Mouse (Mus musculus) layer of hippocampus, postnatal 14 days (tissue): ENCODE results near the gene Samd14. TPM values are rescaled to one million over a fixed set of nuclear protein-coding genes. Genes with fewer than 3 reads are reported as not detected.
"Not testable (repeated sequence)": the region's sequence is repeated elsewhere in the genome, so short reads cannot be mapped to it uniquely, and the experiment has no call there.

ENCODE experiments used
- DNase-seq, 2 experiments: peaks; one replicate each; pipeline ENCODE4 v3.0.0; 2021 to 2022; ENCODE audit warnings: low spot score in 2 of 2, mixed read lengths in 1 of 2
- long read RNA-seq, 2 experiments: library from polyadenylated mRNA; stranded (forward); transcript quantifications; one replicate each; pipeline ENCODE4 v2.0.0; 2021
- total RNA-seq, 2 experiments: library from RNA; stranded (reverse); gene quantifications; 2 replicates each; pipeline ENCODE4 v1.2.3; 2021

The Samd14 gene
- 10 to 100 TPM; 73.6 to 78.1 TPM for total RNA-seq
- long read RNA-seq, experiment 1, transcript Samd14-201 (10 exons, 3,318 nt), result major isoform, 48 of 90 reads
- long read RNA-seq, experiment 1, partial matches to known transcripts, result 19 of 90 reads
- long read RNA-seq, experiment 1, other reads (novel, unspliced or antisense), result 23 of 90 reads
- long read RNA-seq, experiment 2, transcript Samd14-201 (10 exons, 3,318 nt), result major isoform, 52 of 91 reads
- long read RNA-seq, experiment 2, partial matches to known transcripts, result 22 of 91 reads
- long read RNA-seq, experiment 2, other reads (novel, unspliced or antisense), result 17 of 91 reads

DNA sequence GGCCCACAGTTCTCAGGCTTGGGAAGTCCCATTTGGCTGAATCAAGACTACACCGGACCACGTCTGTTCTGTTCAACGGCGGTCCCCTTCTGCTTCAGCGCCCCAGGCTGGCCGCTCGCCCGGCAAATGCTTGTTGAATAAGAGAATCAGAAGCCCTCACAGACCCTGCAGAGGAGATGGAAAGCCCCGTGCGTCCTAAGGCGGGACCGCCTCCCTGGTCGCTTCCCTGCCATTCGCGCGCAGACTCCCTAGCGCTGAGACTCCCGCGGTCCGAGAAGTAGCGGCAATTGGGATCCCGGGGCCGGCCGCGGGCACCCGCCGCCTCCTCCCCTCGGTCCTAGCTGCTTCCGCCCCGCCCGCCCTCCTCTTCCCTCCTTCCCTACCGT lies at the start of gene Samd14:
Samd14 (plus strand) TSS at position 251 of the 386 bp plus-strand sequence.
- DNase-seq, result peak; percentile 80 to 83

DNA sequence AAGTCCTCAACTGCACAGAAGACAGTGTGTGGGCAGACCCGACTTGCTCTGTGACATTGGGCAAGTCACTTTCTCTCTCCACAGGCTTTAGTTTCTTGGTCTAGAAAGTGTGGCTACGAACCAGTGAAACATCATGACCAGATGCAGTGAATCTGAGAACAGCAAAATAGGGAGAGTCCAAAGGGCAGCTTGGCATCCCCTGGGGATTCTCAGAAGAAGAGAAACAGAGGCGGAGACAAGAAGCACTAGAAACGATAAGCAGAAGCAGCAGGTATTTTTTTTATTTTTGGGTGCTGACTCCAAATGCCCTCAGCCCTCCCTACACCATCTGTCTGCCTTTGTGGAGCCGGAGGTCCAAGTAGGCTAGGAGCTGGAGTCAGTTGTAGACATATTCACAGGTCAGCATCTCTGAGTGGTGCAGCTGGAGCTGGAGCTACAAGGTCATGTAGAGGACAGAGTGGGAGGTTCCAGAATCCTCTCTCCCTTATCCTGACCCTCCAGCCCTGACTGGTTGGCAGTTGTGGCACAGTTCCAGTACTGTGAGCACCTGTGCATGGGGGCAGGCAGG lies 47.1 kb upstream of the Samd14 start:
- no peak for DNase-seq

DNA sequence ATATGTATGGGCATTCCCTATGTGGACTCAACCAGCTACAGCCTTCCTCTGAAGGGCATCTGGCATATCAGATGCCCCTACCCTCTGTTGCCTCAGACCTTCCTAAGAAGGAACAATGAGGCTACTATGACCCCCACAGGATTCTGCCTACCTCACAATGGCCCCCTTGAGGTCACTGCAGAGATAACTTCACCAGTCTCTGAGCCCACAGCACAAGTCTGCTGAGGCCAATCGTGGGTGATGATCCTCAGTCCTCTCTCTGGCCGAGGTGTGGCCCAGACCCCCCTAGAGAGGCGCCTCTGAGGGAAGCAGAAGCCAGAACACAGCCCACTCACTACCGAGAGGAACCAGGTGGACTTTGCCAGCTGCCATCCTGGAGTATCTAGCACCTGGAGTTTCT lies 42.3 kb upstream of the Samd14 start, which contains the start of gene Hils1:
Hils1 (plus strand) TSS at position 175 of the 400 bp plus-strand sequence.
- no peak for DNase-seq

DNA sequence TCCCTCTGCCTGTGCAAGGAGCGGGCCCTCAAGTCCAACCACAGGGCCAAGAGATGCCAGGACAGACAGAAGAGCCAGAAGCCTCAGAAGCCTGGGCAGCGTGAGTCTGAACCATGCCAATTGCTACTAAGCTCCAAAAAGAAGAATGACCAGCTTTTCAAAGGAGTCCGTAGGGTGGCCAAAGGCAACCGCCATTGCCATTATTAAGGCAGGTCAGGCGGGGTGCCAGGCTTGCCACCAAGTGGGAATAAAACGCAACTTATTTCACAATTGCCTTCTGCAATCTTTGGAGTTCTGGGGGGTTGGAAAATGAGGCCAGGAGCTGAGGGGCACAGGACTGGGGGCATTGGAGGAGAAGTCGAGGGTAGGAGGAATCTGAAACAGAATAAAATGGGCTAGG lies 41.5 kb upstream of the Samd14 start:
- peak; percentile 16 to 47 for DNase-seq

DNA sequence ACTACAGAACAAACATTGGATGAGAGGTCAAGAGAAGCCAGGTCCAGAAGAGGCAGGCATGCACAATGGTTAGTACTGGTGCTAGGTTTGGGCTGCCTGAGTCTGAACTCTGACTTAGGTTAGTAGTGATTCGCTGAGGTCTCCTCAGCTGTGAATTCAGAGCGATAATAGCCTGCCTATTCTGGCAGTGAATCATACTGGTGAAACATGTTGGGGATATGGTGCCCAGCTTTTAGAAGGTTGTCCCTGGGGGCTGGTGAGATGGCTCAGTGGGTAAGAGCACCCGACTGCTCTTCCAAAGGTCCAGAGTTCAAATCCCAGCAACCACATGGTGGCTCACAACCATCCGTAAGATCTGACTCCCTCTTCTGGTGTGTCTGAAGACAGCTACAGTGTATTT lies 40.0 kb upstream of the Samd14 start:
- DNase-seq, result not testable (repeated sequence)

DNA sequence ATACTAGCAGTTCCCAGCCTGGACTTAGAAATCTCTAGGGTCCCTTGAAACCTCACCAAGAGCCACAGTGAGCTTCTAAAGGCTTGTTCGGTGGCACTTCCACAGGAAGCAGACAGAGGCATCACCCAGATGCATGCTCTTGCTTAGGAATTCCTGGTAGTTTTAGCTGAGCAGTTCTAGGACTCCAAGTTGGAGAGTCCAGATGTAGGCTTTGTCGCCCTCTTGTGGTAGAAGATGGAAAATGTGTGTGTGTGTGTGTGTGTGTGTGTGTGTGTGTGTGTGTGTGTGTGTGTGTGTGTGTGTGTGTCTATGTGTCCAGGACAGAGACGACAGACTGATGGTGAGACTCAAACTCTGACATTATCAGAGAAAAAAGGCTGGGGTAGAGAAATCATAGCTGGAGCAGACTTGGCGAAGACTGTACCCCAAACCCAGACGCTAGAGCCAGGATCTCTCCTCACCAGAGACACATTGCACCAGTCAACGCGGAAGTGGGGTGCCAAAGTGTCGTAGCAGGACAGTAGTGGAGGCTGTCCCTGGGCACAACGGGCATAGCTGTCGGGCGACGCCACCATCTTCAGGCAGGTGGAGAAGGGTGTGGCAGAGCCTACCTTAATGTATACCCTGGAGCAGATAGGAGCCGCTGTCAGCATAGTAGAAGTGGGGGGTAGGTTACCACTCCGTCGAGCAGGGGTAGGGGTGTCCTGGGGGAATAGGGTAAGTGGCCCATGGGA lies 39.3 kb upstream of the Samd14 start:
- peak; percentile 84 to 86 for DNase-seq

DNA sequence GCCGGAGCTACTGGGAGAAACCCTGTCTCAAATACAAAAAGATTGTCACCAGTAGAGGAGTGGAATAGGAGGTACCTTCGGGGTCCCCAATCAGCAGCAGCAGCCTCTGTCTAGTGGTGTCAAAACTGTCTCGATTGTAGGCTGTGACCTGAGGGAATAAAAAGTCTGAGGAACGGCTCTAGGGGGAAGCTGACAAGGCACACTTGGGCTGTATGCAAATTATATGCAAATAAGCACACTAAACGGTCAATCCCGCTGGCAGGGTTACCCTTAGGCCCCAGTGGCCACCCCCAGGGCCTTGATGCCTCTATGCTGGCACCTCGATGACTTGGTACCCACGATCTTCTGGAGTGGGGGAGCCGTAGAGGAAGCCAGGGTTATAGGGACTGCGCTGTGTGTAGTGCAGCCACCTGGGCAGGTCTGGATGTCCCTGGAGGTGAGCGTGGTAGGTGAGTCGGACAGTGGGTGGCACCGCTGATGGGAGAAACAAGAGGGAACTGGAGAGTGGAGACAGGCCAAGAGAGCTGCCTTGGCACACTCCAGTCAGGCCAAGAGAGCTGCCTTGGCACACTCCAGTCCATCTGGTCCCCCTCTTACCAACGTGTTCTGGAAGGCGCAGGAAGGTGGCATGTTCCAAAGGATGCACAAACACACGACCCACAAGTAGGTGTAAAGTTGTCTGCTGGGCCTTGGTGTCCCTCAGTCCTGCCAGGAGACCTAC lies 37.6 kb upstream of the Samd14 start:
- no peak for DNase-seq

DNA sequence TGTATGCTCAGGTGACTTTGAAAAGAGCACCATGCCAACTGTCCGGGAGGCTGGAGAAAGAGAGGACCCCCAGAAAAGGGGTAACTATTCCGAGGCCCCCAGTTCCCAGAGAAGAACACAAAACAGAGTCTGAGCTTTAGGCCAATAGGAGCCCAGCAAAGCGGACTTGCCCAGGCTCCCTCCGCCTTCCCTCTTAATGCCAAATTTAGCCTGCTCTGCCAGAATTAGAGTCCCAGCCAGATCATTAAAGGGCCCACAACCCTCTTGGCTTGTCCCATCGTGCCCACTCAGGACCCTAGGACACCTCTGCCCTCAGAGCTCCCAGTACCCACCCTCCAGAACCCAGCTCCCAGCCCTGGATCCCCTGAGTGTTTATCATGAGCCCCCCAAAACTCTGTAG lies 36.8 kb upstream of the Samd14 start:
- no peak for DNase-seq

DNA sequence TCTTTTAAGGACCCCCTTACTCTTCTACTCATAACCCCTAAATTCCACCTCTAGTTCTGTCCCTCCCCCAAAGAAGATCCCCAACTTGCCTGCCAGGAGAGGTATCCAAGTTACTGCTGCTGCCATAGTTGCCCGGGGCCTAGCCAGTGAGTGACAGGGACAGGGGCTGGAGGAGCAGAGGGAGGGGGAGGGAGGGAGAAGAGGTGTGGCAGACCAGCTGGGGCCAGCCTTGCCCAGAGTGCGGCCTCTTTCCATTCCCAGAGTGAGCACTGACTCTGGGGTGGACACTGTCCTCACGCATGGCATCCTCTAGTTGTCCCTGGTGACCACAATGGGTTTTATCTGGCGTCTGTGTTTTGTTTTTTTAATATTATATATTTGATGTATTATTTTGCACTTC lies 36.4 kb upstream of the Samd14 start:
- no peak for DNase-seq

DNA sequence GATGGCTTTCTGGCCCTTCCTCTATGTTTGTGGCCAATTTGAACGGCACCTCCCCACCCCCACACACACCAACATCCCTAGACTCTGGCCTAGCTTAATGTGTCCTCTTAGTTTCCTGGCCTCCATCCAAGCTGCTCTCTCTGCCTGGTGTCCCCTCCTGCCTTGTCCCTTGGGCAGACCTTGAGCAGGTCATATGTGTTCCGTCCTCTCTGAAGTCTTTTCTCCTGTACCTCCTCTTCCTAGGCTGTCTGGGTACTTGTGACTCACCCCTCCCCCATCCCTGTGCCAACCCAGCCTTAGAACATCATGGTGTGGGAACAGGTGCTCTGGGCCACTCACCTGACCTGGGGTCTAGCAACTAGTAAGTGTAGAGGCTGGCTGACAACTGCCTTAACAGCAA lies 34.7 kb upstream of the Samd14 start:
- DNase-seq, result no peak

DNA sequence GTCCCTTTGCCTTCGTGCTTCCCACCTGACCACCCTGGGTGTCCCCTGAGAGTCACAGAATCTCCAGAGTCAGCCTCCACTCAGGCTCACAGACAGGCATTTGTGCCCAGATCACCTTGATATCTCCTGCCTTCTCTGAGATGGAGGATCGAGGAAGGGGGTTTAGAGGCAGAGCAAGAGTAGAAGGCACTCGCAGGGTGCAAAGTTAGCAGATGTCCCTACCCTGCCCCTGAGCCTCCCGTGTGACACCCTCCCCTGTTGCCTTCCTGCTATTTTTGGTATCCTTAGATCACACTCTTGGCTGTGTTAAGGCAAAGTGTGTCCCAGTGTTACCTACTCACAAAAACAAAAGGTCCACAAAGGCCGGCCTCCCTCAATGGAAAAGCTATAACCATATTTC lies 33.5 kb upstream of the Samd14 start, which contains the start of gene Sgca:
Sgca (minus strand) TSS at position 129 of the 400 bp plus-strand sequence.
- DNase-seq, result no peak

DNA sequence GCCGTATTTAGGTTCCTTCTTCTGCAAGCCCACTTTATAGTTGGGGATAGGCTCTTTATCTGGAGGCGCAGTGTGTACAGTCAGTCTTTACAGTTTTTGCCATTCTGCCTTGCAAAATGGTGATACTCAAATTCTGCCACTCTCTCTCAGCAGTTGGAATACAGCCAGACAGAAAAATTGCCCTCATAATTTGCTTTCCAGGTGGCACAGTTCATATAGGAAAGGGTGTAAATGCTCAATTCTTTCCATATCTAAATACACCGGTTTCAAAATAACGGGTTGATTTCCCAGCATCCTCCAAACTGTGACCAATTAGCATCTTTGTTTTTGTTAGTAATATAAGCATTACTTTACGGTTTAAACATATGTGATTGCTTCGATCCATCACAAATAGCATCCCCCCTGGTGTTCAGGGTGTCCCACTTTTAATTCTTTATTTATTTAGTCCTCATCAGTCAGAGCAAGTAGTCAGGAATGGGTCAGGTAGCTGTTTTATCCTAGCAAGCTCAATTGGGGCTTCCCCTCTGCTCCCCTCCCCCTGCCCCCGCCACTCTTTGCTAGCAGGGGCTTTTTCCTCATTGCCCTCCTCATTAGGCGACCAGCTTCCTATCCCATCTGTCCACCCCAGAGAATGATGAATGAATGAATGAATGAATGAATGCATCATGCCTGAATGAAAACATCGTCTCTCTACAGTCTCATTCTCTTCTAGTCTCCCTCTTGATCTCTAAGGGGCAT lies 31.3 kb upstream of the Samd14 start:
- DNase-seq, result no peak

DNA sequence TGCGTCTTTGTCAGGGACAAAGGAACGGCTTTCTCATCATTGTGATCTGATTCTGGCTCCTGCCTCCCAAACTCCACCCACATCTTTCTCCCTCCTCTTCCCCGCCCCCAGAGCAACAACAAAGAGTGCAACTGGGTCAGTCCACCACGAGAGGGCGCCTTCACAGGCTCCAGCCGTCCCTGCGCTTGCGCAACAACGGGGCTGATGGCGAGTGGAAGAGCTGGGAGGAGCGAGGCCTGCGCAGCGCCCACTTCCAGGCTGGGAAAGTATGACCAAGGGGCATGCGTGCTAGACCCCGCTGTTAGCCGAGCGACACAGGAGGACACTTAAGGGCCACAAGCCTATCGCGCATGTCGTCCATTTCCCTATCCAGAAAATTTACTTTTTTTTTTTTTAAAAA lies 30.7 kb upstream of the Samd14 start:
- peak; percentile 98 to 99 for DNase-seq

DNA sequence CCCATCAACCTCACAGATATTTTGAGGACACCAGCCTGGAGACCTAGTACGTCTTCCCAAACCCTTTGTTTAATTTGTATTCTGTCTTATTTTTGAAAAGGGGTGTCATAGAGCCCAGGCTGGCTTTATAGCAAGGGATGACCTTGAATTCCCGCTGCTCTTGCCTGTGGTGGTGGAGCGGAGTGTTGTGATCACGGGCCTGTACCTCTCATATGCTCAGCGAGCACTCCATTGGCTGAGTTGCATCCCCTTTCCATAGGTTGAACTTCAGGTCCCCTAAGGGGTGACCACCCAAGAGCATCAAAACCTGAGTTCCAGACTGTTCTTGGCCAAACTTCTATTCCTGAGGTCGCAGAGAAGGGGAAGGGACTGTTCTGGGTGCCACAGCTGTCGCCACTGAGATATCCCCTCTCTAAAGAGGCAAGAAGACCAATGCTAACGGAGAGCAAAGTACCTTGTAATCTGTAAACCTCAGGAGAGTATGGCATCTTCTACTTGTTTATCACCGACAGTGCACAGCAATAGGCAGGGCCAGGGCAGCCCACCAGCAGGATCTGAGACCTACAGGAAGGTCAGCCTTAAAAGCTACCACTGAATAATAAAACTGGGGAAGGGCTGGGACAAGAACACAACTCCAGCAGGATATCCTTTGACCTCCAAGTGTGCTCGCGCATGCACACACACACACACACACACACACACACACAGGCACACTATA lies 30.1 kb upstream of the Samd14 start:
- DNase-seq, result peak in 1 of 2 experiments; percentile 7

DNA sequence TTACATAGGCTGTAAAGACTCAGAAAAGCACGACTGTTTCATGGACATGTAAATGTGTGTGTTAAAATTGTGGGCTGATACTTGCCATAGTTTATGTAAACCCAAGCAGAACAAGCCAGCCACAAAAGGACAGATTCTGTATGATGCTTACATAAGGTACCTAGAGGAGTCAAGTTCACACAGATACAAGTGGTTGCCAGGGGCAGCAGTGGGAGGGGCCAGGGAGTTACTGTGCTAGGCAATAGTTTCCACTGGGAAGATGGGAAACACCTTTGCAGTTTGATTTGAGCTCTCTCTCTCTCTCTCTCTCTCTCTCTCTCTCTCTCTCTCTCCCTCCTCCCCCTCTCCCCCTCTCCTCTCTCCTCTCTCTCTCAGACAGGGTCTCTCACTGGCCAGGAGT lies 24.5 kb upstream of the Samd14 start:
- no peak for DNase-seq

DNA sequence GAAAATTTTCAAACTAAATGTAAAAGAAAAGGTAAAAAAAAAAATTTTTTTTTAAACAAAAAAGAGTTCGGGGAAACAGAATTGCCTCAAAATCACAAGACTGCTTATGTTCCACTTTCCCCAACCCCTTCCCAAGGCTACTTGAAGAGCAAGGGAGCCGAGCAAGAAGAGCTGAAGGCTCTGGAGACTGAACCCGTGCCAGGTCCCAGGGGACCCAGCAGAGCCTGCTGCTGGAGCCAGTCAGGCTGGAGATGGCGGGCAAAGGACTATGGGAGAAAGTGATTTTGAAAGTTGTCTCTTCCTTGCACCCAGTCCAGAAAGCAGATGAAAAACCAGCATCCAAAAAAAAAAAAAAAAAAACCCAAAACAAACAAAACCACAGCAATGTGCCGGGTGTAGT lies 23.9 kb upstream of the Samd14 start:
- no peak for DNase-seq

DNA sequence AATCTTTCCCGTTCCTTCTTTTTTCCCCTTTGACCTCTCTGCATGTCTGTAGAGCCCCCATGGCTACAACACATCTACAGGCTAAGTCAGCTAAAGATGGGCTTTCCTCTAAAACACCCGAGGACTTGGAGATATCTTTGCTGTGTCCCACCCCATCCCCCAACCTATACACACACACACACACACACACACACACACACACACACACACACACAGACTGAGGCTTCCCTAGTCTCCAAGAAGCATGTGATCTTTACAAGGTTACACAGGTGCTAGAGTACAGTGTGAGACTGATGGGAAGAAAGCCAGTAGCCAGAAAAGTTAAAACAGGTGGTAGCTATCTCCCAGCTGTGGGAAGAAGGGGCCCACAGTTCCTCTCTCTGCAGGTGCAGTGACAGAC lies 23.2 kb upstream of the Samd14 start:
- no peak for DNase-seq

DNA sequence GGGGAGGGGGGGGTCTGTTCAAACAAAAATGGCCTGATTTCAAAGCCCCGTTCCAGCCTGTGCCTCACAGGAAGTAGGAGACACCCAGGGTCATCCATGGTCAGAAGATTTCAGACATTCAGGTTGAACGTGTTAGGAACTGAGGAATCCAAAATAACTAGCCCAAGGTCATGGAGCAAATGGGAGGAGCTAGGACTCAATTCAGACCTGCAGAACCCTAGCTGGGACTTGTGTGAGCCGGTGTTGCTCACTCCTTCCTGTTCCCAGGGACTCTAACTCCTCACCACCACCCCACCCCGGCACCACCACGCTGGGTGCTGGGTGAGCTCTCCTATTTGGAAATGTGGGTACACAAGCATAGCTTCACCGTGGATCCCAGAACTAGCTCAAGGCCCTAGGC lies 22.3 kb upstream of the Samd14 start:
- DNase-seq, result no peak

DNA sequence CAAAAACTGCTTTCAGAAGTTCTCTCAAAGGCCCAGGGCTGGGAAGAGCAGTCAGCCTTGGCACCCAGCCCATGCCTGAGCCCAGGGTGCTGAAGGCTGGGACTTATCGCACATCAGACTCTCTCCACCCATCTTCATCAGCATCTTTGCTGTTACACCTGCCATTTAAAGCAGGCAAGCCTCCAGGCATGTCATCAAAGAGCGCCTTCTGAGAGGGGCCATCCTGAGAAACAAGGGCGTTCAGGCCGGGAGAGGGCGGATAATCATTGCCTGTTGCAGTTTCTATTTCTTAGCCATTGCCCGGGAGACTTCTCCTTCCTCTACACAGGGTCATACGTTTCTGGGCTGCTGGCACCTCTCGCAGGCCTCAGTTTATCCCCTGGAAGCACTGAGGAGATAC lies 21.8 kb upstream of the Samd14 start:
- no peak for DNase-seq
